In genomic region chr1:181003790-181004189, GRCm38 (mm10) we compare ENCODE assay signal across 22 mouse cellular contexts. TPM values are rescaled to one million over a fixed set of nuclear protein-coding genes. Genes with fewer than 3 reads are reported as not detected.
"Had no signal": no experiment of that assay in that cellular context is flagged by ENCODE, and none has a peak within 500 bp of the region (broad histone marks: within the 10 kb centered on the region; RNA-seq: fewer than 3 reads in every experiment).

No protein-coding gene starts in this region.

- DNase-seq: retina, postnatal 1 day; right cerebral cortex, adult 18-20 months; right cerebral cortex, postnatal 14 days; right cerebral cortex, postnatal 25 days; right cerebral cortex, postnatal 4 days; spleen, adult 18-20 months; thymus, adult 18-20 months; thymus, adult 2 months; thymus, postnatal 14 days; thymus, postnatal 25 days; thymus, postnatal 36 days; thymus, postnatal 4 days had no signal

- H3K27me3 ChIP-seq: neural tube, embryonic 12.5 days; neural tube, embryonic 13.5 days; neural tube, embryonic 15.5 days; stomach, embryonic 15.5 days had no signal

- H3K4me2 ChIP-seq: neural tube, embryonic 12.5 days; neural tube, embryonic 13.5 days; neural tube, embryonic 15.5 days; stomach, embryonic 15.5 days had no signal

- H3K27ac ChIP-seq: neural tube, embryonic 12.5 days; neural tube, embryonic 13.5 days; neural tube, embryonic 15.5 days; stomach, embryonic 15.5 days; stomach, postnatal 0 days had no signal

- H3K9ac ChIP-seq: neural tube, embryonic 12.5 days; neural tube, embryonic 13.5 days; neural tube, embryonic 15.5 days; stomach, embryonic 15.5 days had no signal

- H3K4me1 ChIP-seq: neural tube, embryonic 15.5 days had no signal

- H3K9me3 ChIP-seq: neural tube, embryonic 12.5 days; neural tube, embryonic 13.5 days; neural tube, embryonic 15.5 days; stomach, embryonic 15.5 days had no signal

- H3K36me3 ChIP-seq: neural tube, embryonic 12.5 days; neural tube, embryonic 13.5 days; neural tube, embryonic 15.5 days; stomach, embryonic 15.5 days had no signal

- H3K4me3 ChIP-seq: neural tube, embryonic 12.5 days; neural tube, embryonic 13.5 days; neural tube, embryonic 15.5 days; stomach, embryonic 15.5 days had no signal

RNA-seq across cellular contexts. Expression of gene 9130409I23Rik, which starts 47.2 kb away (rescaled TPM):
- total RNA-seq: neutrophil, adult 5-6 weeks had no signal
- polyA plus RNA-seq: neural tube, embryonic 12.5 days; neural tube, embryonic 13.5 days; neural tube, embryonic 14.5 days; small intestine, adult 2 months; stomach, embryonic 14.5 days; stomach, embryonic 15.5 days; testis, adult 2 months had no signal
